Mouse (Mus musculus) CD4-positive naive resting alpha-beta T cell, adult 76 days (primary cell): Measurements from ENCODE around the gene Fam43b. TPM values are rescaled to one million over a fixed set of nuclear protein-coding genes. Genes with fewer than 3 reads are reported as not detected.

Experiments
- total RNA-seq: library from RNA; stranded (reverse); gene quantifications from one replicate; pipeline ENCODE4 v1.2.4, GENCODE M21; 2023

Fam43b gene
- total RNA-seq, result not detected

DNA sequence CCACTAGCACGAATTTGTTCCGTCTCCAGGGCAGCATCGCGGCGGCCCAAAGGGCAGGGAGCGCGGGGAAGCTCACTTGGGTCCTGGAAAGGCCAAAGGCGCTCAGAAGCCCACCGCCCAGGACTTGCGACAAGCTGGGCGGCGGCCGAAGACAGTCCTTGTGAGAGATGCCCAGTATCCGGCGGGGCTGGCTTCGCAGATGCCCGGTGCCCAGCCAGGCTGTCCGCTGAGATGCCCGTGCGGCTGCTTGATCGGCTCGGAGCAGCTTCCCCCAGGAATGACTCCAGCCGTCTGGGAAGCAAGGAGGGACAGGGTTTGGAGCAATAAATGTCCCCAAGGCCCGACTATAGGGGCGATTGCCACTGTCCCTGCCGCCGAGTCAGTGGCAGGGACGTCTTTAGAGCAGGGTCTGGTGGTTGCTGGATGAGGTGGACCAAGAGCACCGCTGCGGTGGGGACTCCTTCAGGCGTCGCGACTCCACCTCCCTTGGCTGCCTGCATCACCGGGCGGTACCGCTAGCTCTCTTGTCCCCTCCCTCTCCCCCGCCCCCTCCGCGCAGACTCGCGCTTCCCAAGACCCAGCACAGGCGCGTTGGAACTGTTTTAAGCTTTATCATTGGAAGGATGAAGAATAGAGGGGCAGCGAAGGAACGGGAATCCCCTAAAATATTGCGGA, at the start of gene Fam43b:
Gene Fam43b (minus strand): TSS at position 558 of the 675 bp plus-strand sequence.

DNA sequence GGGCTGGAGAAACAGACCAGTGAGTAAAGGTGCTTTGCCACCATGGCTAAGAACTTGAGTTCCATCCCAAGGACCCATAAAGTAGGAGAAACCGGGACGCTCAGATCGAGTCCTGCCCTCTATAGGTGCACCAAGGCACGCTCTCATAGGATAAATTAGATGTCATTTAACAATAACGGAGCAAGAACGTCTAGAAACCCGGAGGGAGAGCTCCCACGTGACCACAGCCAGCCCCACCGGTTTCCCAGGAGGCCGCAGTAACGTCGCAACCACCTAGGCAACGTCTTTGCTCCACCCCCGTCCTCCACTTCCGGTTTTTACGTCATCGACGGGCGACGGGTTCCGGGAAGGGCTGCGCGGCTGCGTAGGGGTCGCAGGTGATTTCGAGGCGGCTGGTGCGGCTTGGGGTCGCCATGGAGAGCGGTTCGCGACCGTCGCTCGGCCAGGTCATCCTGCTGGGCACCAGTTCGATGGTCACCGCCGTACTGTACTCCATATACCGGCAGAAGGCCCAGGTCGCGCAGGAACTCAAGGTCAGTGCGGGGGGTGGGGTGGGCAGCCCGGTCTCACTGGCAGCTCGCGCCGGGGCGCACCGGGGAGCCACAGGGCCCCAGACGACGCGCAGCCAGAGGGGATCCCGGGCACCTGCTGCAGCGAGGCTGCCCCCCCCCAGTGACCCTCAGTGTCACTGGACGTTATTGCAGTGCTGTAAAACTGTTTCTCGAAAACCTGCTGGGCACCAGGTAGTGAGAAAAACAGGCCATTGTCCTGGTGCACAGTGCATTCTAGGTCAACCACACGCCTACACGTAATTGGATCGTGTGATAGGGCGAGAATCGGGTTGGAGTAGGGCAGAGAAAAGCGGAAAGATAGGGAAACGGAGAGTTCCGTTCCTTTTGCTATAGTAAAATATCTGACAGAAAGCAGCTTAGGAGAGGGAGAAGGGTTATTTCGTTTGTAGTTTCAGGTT, 38.3 kb upstream of the Fam43b start, which contains the start of gene Mul1:
Gene Mul1 (plus strand): TSS at position 325 of the 970 bp plus-strand sequence.

DNA sequence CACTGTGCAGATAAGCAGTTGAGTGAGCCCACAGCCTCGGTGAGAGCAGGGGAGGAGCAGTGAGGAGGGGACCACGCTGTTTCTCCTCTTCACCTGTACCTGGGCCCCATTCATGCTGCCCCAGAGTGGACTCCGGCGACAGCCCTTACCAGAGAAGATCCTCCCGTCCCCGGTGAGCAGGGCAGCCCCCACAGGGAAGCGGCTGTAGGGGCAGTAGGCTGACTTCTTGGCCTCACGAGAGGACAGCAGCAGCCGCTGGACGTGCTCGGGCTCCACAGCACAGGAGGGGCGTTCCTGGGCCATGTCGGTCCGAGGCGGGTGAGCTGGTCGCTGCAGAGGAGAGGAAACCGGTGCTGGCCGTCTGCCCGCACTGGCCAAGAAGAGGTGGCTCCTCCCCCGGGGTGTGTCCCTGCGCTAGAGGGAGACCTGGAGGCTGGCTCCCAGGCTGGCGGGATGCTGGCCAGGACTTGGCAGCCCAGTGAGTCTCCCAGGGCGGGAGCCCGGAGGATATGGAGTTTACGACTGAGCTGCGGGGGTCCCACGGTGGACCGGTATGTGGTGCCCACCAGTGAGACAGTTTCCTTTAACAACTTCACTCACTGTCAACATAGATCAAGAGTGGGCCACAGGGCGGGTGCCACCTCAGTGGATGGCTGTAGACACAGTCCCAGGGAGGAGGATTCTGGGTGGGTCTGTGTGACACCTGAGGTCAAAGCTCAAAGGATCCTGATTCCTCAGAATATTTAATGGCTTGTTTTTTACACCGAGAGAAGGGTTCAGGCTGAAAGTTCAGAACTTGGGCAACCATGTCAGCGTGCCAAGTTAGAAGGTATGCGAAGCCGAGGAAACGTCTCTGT, 28.5 kb downstream of the Fam43b start, which contains the start of gene Cda:
Gene Cda (minus strand): TSS at position 352 of the 857 bp plus-strand sequence.

Other genes starting within 250 kb of the Fam43b start
- 211 TPM for gene Hp1bp3, start 180.2 kb downstream of the Fam43b start, total RNA-seq
- 0.76 TPM for gene Sh2d5, start 146.1 kb downstream of the Fam43b start, total RNA-seq
- not detected for gene Kif17, start 146.1 kb downstream of the Fam43b start, total RNA-seq
- 57.0 TPM for gene Ddost, start 91.8 kb downstream of the Fam43b start, total RNA-seq
- 75.2 TPM for gene Pink1, start 70.2 kb downstream of the Fam43b start, total RNA-seq
- not detected for gene Cda, start 28.5 kb downstream of the Fam43b start, total RNA-seq
- 41.4 TPM for gene Mul1, start 38.1 kb upstream of the Fam43b start, total RNA-seq
- gene Camk2n1, start 57.8 kb upstream of the Fam43b start, total RNA-seq, result 1.9 TPM
- not detected for gene Vwa5b1, start 239.4 kb upstream of the Fam43b start, total RNA-seq